Mouse (Mus musculus) heart, embryonic 10.5 days (tissue): ENCODE measurements around the gene Map3k4. TPM values are rescaled to one million over a fixed set of nuclear protein-coding genes. Genes with fewer than 3 reads are reported as not detected.

Source experiments
- DNase-seq: peaks from one replicate; pipeline ENCODE4 v3.0.0-alpha.2; 2017; ENCODE audit warnings: low spot score
- H3K27ac ChIP-seq: fragments of 300-500 bp; sonication (generic); 2 replicates; pipeline ENCODE4 v1.5.1; 2016; ENCODE audit warnings: mild to moderate bottlenecking
- H3K27me3 ChIP-seq: fragments of 300-500 bp; sonication (generic); 2 replicates; pipeline ENCODE4 v1.6.1; 2016; ENCODE audit warnings: mild to moderate bottlenecking; ENCODE audit not compliant: poor library complexity, insufficient read depth, severe bottlenecking
- H3K36me3 ChIP-seq: fragments of 300-500 bp; sonication (generic); 2 replicates; pipeline ENCODE4 v1.6.1; 2016; ENCODE audit warnings: mild to moderate bottlenecking, moderate library complexity
- H3K4me1 ChIP-seq: fragments of 300-500 bp; sonication (generic); 2 replicates; pipeline ENCODE4 v1.6.1; 2016; ENCODE audit warnings: mild to moderate bottlenecking
- H3K4me3 ChIP-seq: fragments of 300-500 bp; sonication (generic); 2 replicates; pipeline ENCODE4 v1.5.1; 2016; ENCODE audit warnings: mild to moderate bottlenecking, moderate library complexity
- H3K9me3 ChIP-seq: fragments of 300-500 bp; sonication (generic); 2 replicates; pipeline ENCODE4 v1.6.1; 2016; ENCODE audit warnings: mild to moderate bottlenecking, moderate library complexity
- WGBS: fragments of 180-500 bp; shearing (Covaris S2); methylation state at CpG from one replicate; pipeline ENCODE4 v1.1.7; 2016; 5-methylcytosine and 5-hydroxymethylcytosine counted together
- polyA plus RNA-seq: library from polyadenylated mRNA; unstranded; fragments of >200 nt; fragmentation: Nextera tagmentation; extraction: Ambion mirVana; gene quantifications from 2 replicates; pipeline ENCODE4 v1.2.1, GENCODE M21; 2016

Map3k4 gene
- polyA plus RNA-seq, 1 experiment from 2014 or later, result 52.2 TPM

GRCm38 (mm10) chr17:12277297-12277696 lies 41.3 kb downstream of the Map3k4 start:
- H3K4me3 ChIP-seq, result no peak overlapping the region
- H3K27me3 ChIP-seq, result no peaks in the 10 kb centered on the region
- 86% methylated on average over 4 of the region's 4 CpGs for WGBS
- no peak overlapping the region for H3K27ac ChIP-seq
- H3K4me1 ChIP-seq, result peaks cover 25% of the 10 kb centered on the region
- peaks cover 26% of the 10 kb centered on the region for H3K36me3 ChIP-seq
- DNase-seq, result no peak
- H3K9me3 ChIP-seq, result no peaks in the 10 kb centered on the region

GRCm38 (mm10) chr17:12276496-12277200 lies 41.9 kb downstream of the Map3k4 start:
- H3K9me3 ChIP-seq, result no peaks in the 10 kb centered on the region
- peaks cover 32% of the 10 kb centered on the region for H3K36me3 ChIP-seq
- H3K27me3 ChIP-seq, result no peaks in the 10 kb centered on the region
- H3K4me1 ChIP-seq, result peaks cover 25% of the 10 kb centered on the region
- no peak for DNase-seq
- 93% methylated on average over 11 of the region's 11 CpGs for WGBS
- H3K27ac ChIP-seq, result no peak overlapping the region
- no peak overlapping the region for H3K4me3 ChIP-seq

- Histone ChIP-seq H3K27me3 (no peaks in the 10 kb centered on the region), H3K4me1 (peaks cover 25% of the 10 kb centered on the region), H3K9me3 (no peaks in the 10 kb centered on the region), H3K4me3 (no peak overlapping the region), H3K27ac (no peak overlapping the region), H3K36me3 (peaks cover 41% of the 10 kb centered on the region)
- 71% methylated on average over 9 of the region's 9 CpGs for WGBS
- no peak for DNase-seq
Observed at GRCm38 (mm10) chr17:12275756-12276155, 42.8 kb downstream of the Map3k4 start.

- no peak overlapping the region for H3K27ac ChIP-seq
- DNase-seq, result no peak
- 84% methylated on average over 5 of the region's 5 CpGs for WGBS
- peaks cover 54% of the 10 kb centered on the region for H3K36me3 ChIP-seq
- no peaks in the 10 kb centered on the region for H3K27me3 ChIP-seq
- no peak overlapping the region for H3K4me3 ChIP-seq
- H3K4me1 ChIP-seq, result peaks cover 14% of the 10 kb centered on the region
- H3K9me3 ChIP-seq, result no peaks in the 10 kb centered on the region
Observed at GRCm38 (mm10) chr17:12273032-12273431, 45.6 kb downstream of the Map3k4 start.

GRCm38 (mm10) chr17:12271805-12272204 lies 46.8 kb downstream of the Map3k4 start:
- Histone ChIP-seq H3K27ac (no peak overlapping the region), H3K4me1 (peaks cover 18% of the 10 kb centered on the region), H3K36me3 (peaks cover 44% of the 10 kb centered on the region), H3K4me3 (no peak overlapping the region), H3K9me3 (no peaks in the 10 kb centered on the region), H3K27me3 (no peaks in the 10 kb centered on the region)
- no peak for DNase-seq
- 94% methylated on average over 18 of the region's 18 CpGs for WGBS

GRCm38 (mm10) chr17:12268538-12268937 lies 50.1 kb downstream of the Map3k4 start:
- Histone ChIP-seq H3K4me3 (no peak overlapping the region), H3K4me1 (peaks cover 36% of the 10 kb centered on the region), H3K9me3 (no peaks in the 10 kb centered on the region), H3K27me3 (no peaks in the 10 kb centered on the region), H3K36me3 (peaks cover 31% of the 10 kb centered on the region), H3K27ac (no peak overlapping the region)
- no peak for DNase-seq
- 89% methylated on average over 10 of the region's 10 CpGs for WGBS

- H3K4me1 ChIP-seq, result peaks cover 36% of the 10 kb centered on the region
- WGBS, result 86% methylated on average over 4 of the region's 4 CpGs
- no peaks in the 10 kb centered on the region for H3K27me3 ChIP-seq
- no peak overlapping the region for H3K4me3 ChIP-seq
- no peak for DNase-seq
- H3K9me3 ChIP-seq, result no peaks in the 10 kb centered on the region
- H3K36me3 ChIP-seq, result peaks cover 33% of the 10 kb centered on the region
- no peak overlapping the region for H3K27ac ChIP-seq
Observed at GRCm38 (mm10) chr17:12268091-12268490, 50.5 kb downstream of the Map3k4 start.

GRCm38 (mm10) chr17:12265969-12266925 lies 52.3 kb downstream of the Map3k4 start:
- Histone ChIP-seq H3K4me3 (no peak overlapping the region), H3K27ac (peak overlapping the region; percentile 49), H3K27me3 (no peaks in the 10 kb centered on the region), H3K4me1 (peaks cover 36% of the 10 kb centered on the region), H3K9me3 (no peaks in the 10 kb centered on the region), H3K36me3 (peaks cover 31% of the 10 kb centered on the region)
- WGBS, result 59% methylated on average over 21 of the region's 21 CpGs
- no peak for DNase-seq

- peaks cover 36% of the 10 kb centered on the region for H3K4me1 ChIP-seq
- peaks cover 35% of the 10 kb centered on the region for H3K36me3 ChIP-seq
- no peak overlapping the region for H3K27ac ChIP-seq
- H3K9me3 ChIP-seq, result no peaks in the 10 kb centered on the region
- 78% methylated on average over 3 of the region's 3 CpGs for WGBS
- no peaks in the 10 kb centered on the region for H3K27me3 ChIP-seq
- no peak for DNase-seq
- no peak overlapping the region for H3K4me3 ChIP-seq
Observed at GRCm38 (mm10) chr17:12264293-12264692, 54.3 kb downstream of the Map3k4 start.

- 77% methylated on average over 13 of the region's 13 CpGs for WGBS
- H3K4me3 ChIP-seq, result no peak overlapping the region
- H3K36me3 ChIP-seq, result peaks cover 39% of the 10 kb centered on the region
- no peak overlapping the region for H3K27ac ChIP-seq
- peaks cover 34% of the 10 kb centered on the region for H3K4me1 ChIP-seq
- H3K27me3 ChIP-seq, result no peaks in the 10 kb centered on the region
- no peaks in the 10 kb centered on the region for H3K9me3 ChIP-seq
- DNase-seq, result no peak
Observed at GRCm38 (mm10) chr17:12263787-12264186, 54.8 kb downstream of the Map3k4 start.

GRCm38 (mm10) chr17:12262851-12263250 lies 55.7 kb downstream of the Map3k4 start:
- Histone ChIP-seq H3K36me3 (peaks cover 46% of the 10 kb centered on the region), H3K4me1 (peaks cover 30% of the 10 kb centered on the region), H3K27me3 (no peaks in the 10 kb centered on the region), H3K27ac (no peak overlapping the region), H3K9me3 (no peaks in the 10 kb centered on the region), H3K4me3 (no peak overlapping the region)
- WGBS, result 95% methylated on average over 8 of the region's 8 CpGs
- DNase-seq, result no peak

- H3K9me3 ChIP-seq, result no peaks in the 10 kb centered on the region
- no peak overlapping the region for H3K27ac ChIP-seq
- peaks cover 55% of the 10 kb centered on the region for H3K36me3 ChIP-seq
- WGBS, result 55% methylated on average over 2 of the region's 2 CpGs
- no peak for DNase-seq
- H3K4me3 ChIP-seq, result no peak overlapping the region
- H3K27me3 ChIP-seq, result no peaks in the 10 kb centered on the region
- peaks cover 22% of the 10 kb centered on the region for H3K4me1 ChIP-seq
Observed at GRCm38 (mm10) chr17:12261887-12262286, 56.7 kb downstream of the Map3k4 start.

GRCm38 (mm10) chr17:12261376-12261775 lies 57.2 kb downstream of the Map3k4 start:
- no peak overlapping the region for H3K27ac ChIP-seq
- H3K36me3 ChIP-seq, result peaks cover 60% of the 10 kb centered on the region
- no peaks in the 10 kb centered on the region for H3K27me3 ChIP-seq
- 90% methylated on average over 7 of the region's 7 CpGs for WGBS
- no peak for DNase-seq
- peaks cover 21% of the 10 kb centered on the region for H3K4me1 ChIP-seq
- H3K4me3 ChIP-seq, result no peak overlapping the region
- no peaks in the 10 kb centered on the region for H3K9me3 ChIP-seq
